Mouse (Mus musculus) retina, adult 2 months (tissue): ENCODE data around the gene Cdh13.
"Not testable (repeated sequence)": the region's sequence is repeated elsewhere in the genome, so short reads cannot be mapped to it uniquely, and the experiment has no call there.

Experiments
- DNase-seq: peaks from one replicate; pipeline ENCODE4 v3.0.0-alpha.2; 2012; ENCODE audit warnings: low read depth, low spot score

Gene Cdh13

GRCm38 (mm10) chr8:119345683-119346075 is 1062.1 kb downstream of the Cdh13 start:
- DNase-seq: no peak

- DNase-seq: no peak
These were observed 1068.1 kb downstream of the Cdh13 start for GRCm38 (mm10) chr8:119351647-119352046.

GRCm38 (mm10) chr8:119352977-119353658 is 1069.6 kb downstream of the Cdh13 start:
- no peak for DNase-seq

- no peak for DNase-seq
These were observed 1070.1 kb downstream of the Cdh13 start for GRCm38 (mm10) chr8:119353659-119354023.

- not testable (repeated sequence) for DNase-seq
These were observed 1073.1 kb downstream of the Cdh13 start for GRCm38 (mm10) chr8:119356631-119357030.

- DNase-seq: no peak
These were observed 1074.6 kb downstream of the Cdh13 start for GRCm38 (mm10) chr8:119358175-119358574.

GRCm38 (mm10) chr8:119358836-119359235 is 1075.3 kb downstream of the Cdh13 start:
- DNase-seq: no peak

- no peak for DNase-seq
These were observed 1077.3 kb downstream of the Cdh13 start for GRCm38 (mm10) chr8:119360686-119361295.
